Mouse (Mus musculus) urinary bladder, postnatal 10 days (tissue): ENCODE measurements around the gene Cmc4.

Experiments
- DNase-seq: peaks from one replicate; pipeline ENCODE4 v3.0.0; 2022; ENCODE audit warnings: low spot score

The Cmc4 gene

GRCm38 (mm10) chrX:75415936-75416785 lies at the start of gene Cmc4, which contains the start of the genes Mtcp1 and Brcc3:
Gene Cmc4 (minus strand): TSS chrX:75416584.
Gene Mtcp1 (minus strand): TSS chrX:75416588.
Gene Brcc3 (plus strand): TSS chrX:75416628.
- peak; percentile 20 for DNase-seq

- no peak for DNase-seq
Measured at GRCm38 (mm10) chrX:75454597-75454996, 38.2 kb upstream of the Cmc4 start.

- DNase-seq, result no peak
Measured at GRCm38 (mm10) chrX:75409711-75410110, 6.7 kb downstream of the Cmc4 start.

- no peak for DNase-seq
Measured at GRCm38 (mm10) chrX:75403350-75403749, 13.0 kb downstream of the Cmc4 start.

- no peak for DNase-seq
Measured at GRCm38 (mm10) chrX:75402668-75403067, 13.7 kb downstream of the Cmc4 start.

GRCm38 (mm10) chrX:75399471-75399870 lies 16.9 kb downstream of the Cmc4 start:
- DNase-seq, result no peak

GRCm38 (mm10) chrX:75382195-75382771 lies 34.1 kb downstream of the Cmc4 start, which contains the start of the genes Fundc2 and F8:
Gene Fundc2 (plus strand): TSS chrX:75382399.
Gene F8 (minus strand): TSS chrX:75382615.
- DNase-seq, result peak; percentile 14

GRCm38 (mm10) chrX:75381699-75382098 lies 34.7 kb downstream of the Cmc4 start:
- DNase-seq, result no peak

GRCm38 (mm10) chrX:75381176-75381575 lies 35.2 kb downstream of the Cmc4 start:
- DNase-seq, result no peak

GRCm38 (mm10) chrX:75376815-75377214 lies 39.6 kb downstream of the Cmc4 start:
- no peak for DNase-seq

GRCm38 (mm10) chrX:75372666-75373425 lies 43.5 kb downstream of the Cmc4 start:
- DNase-seq, result no peak

GRCm38 (mm10) chrX:75370197-75370596 lies 46.2 kb downstream of the Cmc4 start:
- DNase-seq, result no peak
